Mouse (Mus musculus): ENCODE measurements around the gene Rtn2. TPM values are rescaled to one million over a fixed set of nuclear protein-coding genes. Genes with fewer than 3 reads are reported as not detected.

The Rtn2 gene
- total and polyA plus RNA-seq, 2 experiments from 2014 or later = 104 to 172 TPM

DNA sequence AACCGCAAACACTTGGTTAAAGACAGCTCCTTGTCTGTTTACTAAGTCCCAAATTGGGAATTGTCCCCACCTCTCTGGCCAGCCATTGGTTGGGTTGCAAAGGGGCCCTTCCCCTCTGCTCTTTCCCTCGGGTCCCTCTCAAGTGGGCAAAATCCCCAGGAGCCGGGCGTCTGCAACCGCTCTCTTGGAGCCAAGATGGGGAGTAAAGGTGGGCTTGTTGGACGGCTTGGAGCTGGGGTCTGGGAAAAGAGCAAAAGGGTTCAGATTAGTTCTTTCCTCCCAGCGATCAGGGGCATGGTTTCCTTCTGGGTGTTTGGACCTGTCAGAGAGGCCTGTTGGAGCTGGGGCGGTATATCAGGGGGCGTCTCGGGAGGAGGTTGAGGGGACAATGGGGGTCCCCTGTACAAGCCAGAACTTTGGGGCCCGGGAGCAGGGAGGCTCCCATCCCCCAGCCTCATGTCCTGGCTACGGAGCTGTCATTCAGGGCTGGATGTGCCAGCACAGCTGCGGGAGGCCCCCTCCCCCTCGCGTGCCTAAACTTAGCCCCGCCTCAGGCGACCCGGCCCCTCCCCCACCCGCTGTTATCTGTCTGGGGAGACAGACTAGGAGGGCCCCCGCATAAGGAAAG, 8.7 kb downstream of the Rtn2 start:
- Histone ChIP-seq H3K9me3 (ENCODE audit: low read length) (no peaks in the 10 kb centered on the region), H3K4me2 (ENCODE audit: low read depth, low read length, poor library complexity, severe bottlenecking) (peak overlapping the region; percentile 33), H3K36me3 (ENCODE audit: insufficient read depth, low read length) (peaks cover 33% of the 10 kb centered on the region), H3K27ac (ENCODE audit: low read depth, low read length) (no peak overlapping the region), H3K9ac (replicated peaks; ENCODE audit: low read length, poor library complexity, severe bottlenecking) (no peak overlapping the region), H3K4me1 (ENCODE audit: insufficient read depth, low read length) (no peaks in the 10 kb centered on the region), H3K4me3 (ENCODE audit: low read depth, low read length) (no peak overlapping the region), H3K27me3 (ENCODE audit: insufficient read depth, low read length) (no peaks in the 10 kb centered on the region)
- DNase-seq (ENCODE audit: low spot score) (no peak), ATAC-seq (ENCODE audit: low FRiP score) (no peak)
- no peak for TF ChIP-seq CTCF (IDR thresholded peaks at IDR 0.05)
- WGBS = 11% methylated on average over 19 of the region's 20 CpGs

DNA sequence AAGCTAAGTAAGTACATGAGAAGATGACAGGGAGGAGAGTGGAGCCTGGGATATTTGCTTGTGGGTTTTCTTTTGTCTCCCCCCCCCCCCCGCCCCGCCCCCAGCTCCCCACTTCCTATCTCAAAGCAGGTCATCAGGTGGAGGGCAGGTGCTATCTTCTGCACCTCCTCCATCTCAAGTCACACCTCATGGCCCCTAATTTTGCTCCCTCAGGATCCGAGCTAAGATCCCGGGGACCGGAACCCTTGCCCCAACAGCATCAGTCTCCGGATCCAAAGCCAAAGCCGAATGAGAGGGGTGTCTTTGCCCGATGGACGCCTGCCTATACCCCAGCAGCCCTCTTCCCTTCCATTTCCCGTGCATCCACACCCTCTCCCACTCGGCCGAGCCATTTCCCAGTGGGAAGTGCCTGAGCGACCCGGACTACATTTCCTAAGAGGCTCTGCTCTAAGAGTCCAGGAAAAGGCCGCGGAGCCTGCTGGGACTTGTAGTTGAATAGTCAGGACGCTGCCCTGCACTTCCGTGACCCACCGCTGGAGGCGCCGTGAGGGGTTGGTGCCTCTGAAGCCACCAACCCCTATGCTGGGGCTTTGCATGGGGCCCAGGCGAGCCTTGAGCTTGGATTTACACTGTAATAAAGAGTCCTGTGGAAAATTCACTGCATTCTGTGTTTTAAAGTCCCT, 13.2 kb downstream of the Rtn2 start:
- DNase-seq (ENCODE audit: low spot score) (peak; percentile 97), ATAC-seq (ENCODE audit: low FRiP score) (peak; percentile 69; the same call in 1 of the 2 replicates)
- H3K27ac ChIP-seq (ENCODE audit: low read depth, low read length) = no peak overlapping the region
- no peaks in the 10 kb centered on the region for H3K9me3 ChIP-seq (ENCODE audit: low read length)
- peak; percentile 92 for TF ChIP-seq CTCF (IDR thresholded peaks at IDR 0.05)
- WGBS = 11% methylated on average over 20 of the region's 22 CpGs
- H3K4me3 ChIP-seq (ENCODE audit: low read depth, low read length) = no peak overlapping the region
- H3K27me3 ChIP-seq (ENCODE audit: insufficient read depth, low read length) = no peaks in the 10 kb centered on the region
- no peak overlapping the region for H3K9ac ChIP-seq (replicated peaks; ENCODE audit: low read length, poor library complexity, severe bottlenecking)
- 0 out of 2 replicates have a peak, but pooled peaks cover 2% of the 10 kb centered on the region for H3K4me1 ChIP-seq (ENCODE audit: insufficient read depth, low read length)
- H3K4me2 ChIP-seq (ENCODE audit: low read depth, low read length, poor library complexity, severe bottlenecking) = 0 out of 2 replicates have a peak overlapping the region, but pooled peaks have one; percentile 20
- H3K36me3 ChIP-seq (ENCODE audit: insufficient read depth, low read length) = peaks cover 14% of the 10 kb centered on the region

GRCm38 (mm10) chr7:19297034-19297433, 14.6 kb downstream of the Rtn2 start:
- 89% methylated on average over 6 of the region's 6 CpGs for WGBS
- Histone ChIP-seq H3K27ac (ENCODE audit: low read depth, low read length) (no peak overlapping the region), H3K27me3 (ENCODE audit: insufficient read depth, low read length) (no peaks in the 10 kb centered on the region), H3K4me3 (ENCODE audit: low read depth, low read length) (no peak overlapping the region), H3K9me3 (ENCODE audit: low read length) (no peaks in the 10 kb centered on the region), H3K4me2 (ENCODE audit: low read depth, low read length, poor library complexity, severe bottlenecking) (no peak overlapping the region), H3K36me3 (ENCODE audit: insufficient read depth, low read length) (peaks cover 14% of the 10 kb centered on the region), H3K4me1 (ENCODE audit: insufficient read depth, low read length) (0 out of 2 replicates have a peak, but pooled peaks cover 2% of the 10 kb centered on the region), H3K9ac (replicated peaks; ENCODE audit: low read length, poor library complexity, severe bottlenecking) (no peak overlapping the region)
- peak; percentile 39; the same call in 1 of the 2 replicates for TF ChIP-seq CTCF (IDR thresholded peaks at IDR 0.05)
- ATAC-seq (ENCODE audit: low FRiP score) (no peak), DNase-seq (ENCODE audit: low spot score) (no peak)

GRCm38 (mm10) chr7:19297794-19298193, 15.4 kb downstream of the Rtn2 start:
- peaks cover 14% of the 10 kb centered on the region for H3K36me3 ChIP-seq (ENCODE audit: insufficient read depth, low read length)
- TF ChIP-seq CTCF (IDR thresholded peaks at IDR 0.05) = no peak
- WGBS = 90% methylated on average over 5 of the region's 5 CpGs

GRCm38 (mm10) chr7:19299194-19299593, 16.8 kb downstream of the Rtn2 start:
- ATAC-seq (ENCODE audit: low FRiP score) (no peak), DNase-seq (ENCODE audit: low spot score) (peak; percentile 82)
- no peaks in the 10 kb centered on the region for H3K9me3 ChIP-seq (ENCODE audit: low read length)
- H3K27ac ChIP-seq (ENCODE audit: low read depth, low read length) = no peak overlapping the region
- H3K4me2 ChIP-seq (ENCODE audit: low read depth, low read length, poor library complexity, severe bottlenecking) = no peak overlapping the region
- peaks cover 5% of the 10 kb centered on the region for H3K36me3 ChIP-seq (ENCODE audit: insufficient read depth, low read length)
- no peak overlapping the region for H3K9ac ChIP-seq (replicated peaks; ENCODE audit: low read length, poor library complexity, severe bottlenecking)
- H3K27me3 ChIP-seq (ENCODE audit: insufficient read depth, low read length) = peaks cover under 1% of the 10 kb centered on the region
- 0 out of 2 replicates have a peak, but pooled peaks cover 2% of the 10 kb centered on the region for H3K4me1 ChIP-seq (ENCODE audit: insufficient read depth, low read length)
- TF ChIP-seq CTCF (IDR thresholded peaks at IDR 0.05) = peak; percentile 80
- no peak overlapping the region for H3K4me3 ChIP-seq (ENCODE audit: low read depth, low read length)
- WGBS = 25% methylated on average over 3 of the region's 3 CpGs

More at GRCm38 (mm10) chr7:19297794-19298193, 15.4 kb downstream of the Rtn2 start:
- H3K27me3 ChIP-seq (ENCODE audit: insufficient read depth, low read length) = no peaks in the 10 kb centered on the region
- H3K9ac ChIP-seq (replicated peaks; ENCODE audit: low read length, poor library complexity, severe bottlenecking) = no peak overlapping the region
- DNase-seq (ENCODE audit: low spot score) = no peak
- H3K9me3 ChIP-seq (ENCODE audit: low read length) = no peaks in the 10 kb centered on the region
- H3K4me1 ChIP-seq (ENCODE audit: insufficient read depth, low read length) = 0 out of 2 replicates have a peak, but pooled peaks cover 2% of the 10 kb centered on the region
- no peak overlapping the region for H3K4me3 ChIP-seq (ENCODE audit: low read depth, low read length)
- no peak overlapping the region for H3K27ac ChIP-seq (ENCODE audit: low read depth, low read length)
- ATAC-seq (ENCODE audit: low FRiP score) = no peak
- H3K4me2 ChIP-seq (ENCODE audit: low read depth, low read length, poor library complexity, severe bottlenecking) = no peak overlapping the region
